Mouse (Mus musculus) C2C12 (cell line): Measurements from ENCODE around the gene Rbl2.

Experiments
- CEBPB ChIP-seq: IDR thresholded peaks from one replicate; pipeline ENCODE4 v1.6.1; 2011; ENCODE audit warnings: low read depth, mild to moderate bottlenecking, control low read depth, moderate library complexity
- CTCF ChIP-seq: IDR thresholded peaks from one replicate; pipeline ENCODE4 v1.5.1; 2011; ENCODE audit not compliant: control insufficient read depth, insufficient read depth, insufficient read length
- FOSL1 ChIP-seq: IDR thresholded peaks from one replicate; pipeline ENCODE4 v1.8.0; 2011; ENCODE audit warnings: mild to moderate bottlenecking, low read length; ENCODE audit not compliant: poor library complexity, insufficient read depth, severe bottlenecking
- MAX ChIP-seq: IDR thresholded peaks from one replicate; pipeline ENCODE4 v1.6.1; 2011; ENCODE audit warnings: mild to moderate bottlenecking, control low read depth
- MYOD1 ChIP-seq: IDR thresholded peaks from one replicate; pipeline ENCODE4 v1.6.1; 2011; ENCODE audit warnings: low read depth; ENCODE audit not compliant: control insufficient read depth, insufficient read length
- MYOG ChIP-seq: IDR thresholded peaks from one replicate; pipeline ENCODE4 v1.6.1; 2011; ENCODE audit not compliant: control insufficient read depth, insufficient read length; ENCODE audit errors: extremely low read depth
- USF1 ChIP-seq: IDR thresholded peaks from one replicate; pipeline ENCODE4 v1.6.1; 2011; ENCODE audit warnings: low read depth, mild to moderate bottlenecking, control low read depth, moderate library complexity

GRCm38 (mm10) chr8:91118131-91118530, 48.3 kb downstream of the Rbl2 start:
- no peak for TF ChIP-seq MYOG
- TF ChIP-seq CTCF: peak; percentile 16
- no peak for TF ChIP-seq MAX
- TF ChIP-seq MYOD1: no peak
- TF ChIP-seq USF1: no peak
- no peak for TF ChIP-seq FOSL1
- no peak for TF ChIP-seq CEBPB
